Mouse (Mus musculus): ENCODE results near the gene Afdn.

DNA sequence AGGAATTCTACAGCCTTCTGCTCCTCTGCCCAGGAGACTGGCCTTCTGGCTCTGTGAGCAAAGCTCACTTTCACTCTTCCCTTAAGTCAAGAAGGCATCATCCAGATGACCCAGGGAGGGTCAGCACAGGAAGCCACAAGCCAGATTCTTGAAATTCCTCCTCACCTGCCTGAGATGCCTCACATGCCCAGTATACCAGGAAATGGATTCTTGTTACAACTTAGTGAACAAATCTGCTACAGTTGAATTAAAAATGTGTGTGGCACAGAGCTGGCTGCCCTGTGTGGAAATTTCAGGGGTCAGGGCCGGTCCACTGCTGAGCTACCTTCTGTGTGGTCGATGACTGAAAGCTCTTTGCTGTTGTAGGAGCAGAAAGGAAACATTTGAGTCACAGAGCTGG lies 160.4 kb downstream of the Afdn start:
- TF ChIP-seq ZNF384 (IDR thresholded peaks at IDR 0.05; ENCODE audit: low read depth, low read length) (no peak), CHD2 (IDR thresholded peaks at IDR 0.05; ENCODE audit: low read depth, low read length) (no peak), MAFK (IDR thresholded peaks at IDR 0.05; ENCODE audit: insufficient read depth, low read depth, low read length) (no peak), ZC3H11A (IDR thresholded peaks at IDR 0.05; ENCODE audit: borderline replicate concordance, low read depth, low read length) (no peak), HCFC1 (IDR thresholded peaks at IDR 0.05; ENCODE audit: borderline replicate concordance, insufficient read depth, low read length) (no peak)

Measured in ES-E14 (cell line).